10 mouse cellular contexts compared by ENCODE assay signal in genomic region chr6:88855636-88856035, GRCm38 (mm10). TPM values are rescaled to one million over a fixed set of nuclear protein-coding genes. Genes with fewer than 3 reads are reported as not detected.
DNase-seq lines count a peak whose midpoint lies in the region; ATAC-seq and TF ChIP-seq lines count a peak whose summit lies in the region.
"Had no signal": no experiment of that assay in that cellular context is flagged by ENCODE, and none has a peak within 500 bp of the region (broad histone marks: within the 10 kb centered on the region; RNA-seq: fewer than 3 reads in every experiment).

No protein-coding gene starts in this region.

- H3K4me2 ChIP-seq in hindbrain, embryonic 11.5 days (replicated peaks; ENCODE audit: low read depth, low read length), result no peak overlapping the region
- no peak overlapping the region for H3K4me2 ChIP-seq in limb, embryonic 14.5 days (replicated peaks; ENCODE audit: low read depth, low read length, severe bottlenecking)
- no peak overlapping the region for H3K4me2 ChIP-seq in midbrain, embryonic 15.5 days

- peak; percentile 66 for TF ChIP-seq CTCF in cortical plate, adult 2 months (IDR thresholded peaks at IDR 0.05; ENCODE audit: extremely low read depth, insufficient read depth, low read length)

- H3K4me1 ChIP-seq in cortical plate, adult 2 months (ENCODE audit: control insufficient read depth, insufficient read depth, low read length), result no peaks in the 10 kb centered on the region
- no peaks in the 10 kb centered on the region for H3K4me1 ChIP-seq in hindbrain, embryonic 11.5 days (replicated peaks; ENCODE audit: control insufficient read depth, insufficient read depth, low read length)
- no peaks in the 10 kb centered on the region for H3K4me1 ChIP-seq in limb, embryonic 14.5 days (ENCODE audit: control insufficient read depth, insufficient read depth, low read length)
- no peaks in the 10 kb centered on the region for H3K4me1 ChIP-seq in midbrain, embryonic 15.5 days

- H3K36me3 ChIP-seq in hindbrain, embryonic 11.5 days (ENCODE audit: control insufficient read depth, insufficient read depth, low read length), result no peaks in the 10 kb centered on the region
- H3K36me3 ChIP-seq in limb, embryonic 14.5 days (ENCODE audit: control insufficient read depth, insufficient read depth, low read length), result peaks cover 2% of the 10 kb centered on the region
- H3K36me3 ChIP-seq in midbrain, embryonic 15.5 days (replicated peaks), result peaks cover 19% of the 10 kb centered on the region

- 22% methylated on average over 5 of the region's 5 CpGs for WGBS in hindbrain, embryonic 11.5 days
- WGBS in limb, embryonic 14.5 days, result 23% methylated on average over 5 of the region's 5 CpGs
- 21% methylated on average over 5 of the region's 5 CpGs for WGBS in midbrain, embryonic 15.5 days

- peak; percentile 17; the same call in 1 of the 2 replicates for ATAC-seq in hindbrain, embryonic 11.5 days (ENCODE audit: low FRiP score)
- 0 out of 2 replicates have a peak, but pooled peaks have one; percentile 10 for ATAC-seq in limb, embryonic 14.5 days (ENCODE audit: low FRiP score, low read depth)
- ATAC-seq in midbrain, embryonic 15.5 days (replicated peaks), result peak; percentile 22; the same call in 1 of the 2 replicates

- no peaks in the 10 kb centered on the region for H3K9me3 ChIP-seq in hindbrain, embryonic 11.5 days (ENCODE audit: control insufficient read depth, low read length)
- H3K9me3 ChIP-seq in limb, embryonic 14.5 days (ENCODE audit: control insufficient read depth, low read length), result no peaks in the 10 kb centered on the region
- no peaks in the 10 kb centered on the region for H3K9me3 ChIP-seq in midbrain, embryonic 15.5 days

- intact Hi-C loops in left cerebral cortex, postnatal 36 days (cut with DNase I), result loop anchor here (5.0 kb wide), 1 partner anchor 303 kb away; no protein-coding TSS in a partner anchor

- no peak overlapping the region for H3K27ac ChIP-seq in cortical plate, adult 2 months (ENCODE audit: insufficient read depth, low read length)
- no peak overlapping the region for H3K27ac ChIP-seq in hindbrain, embryonic 11.5 days (ENCODE audit: low read depth, low read length)
- H3K27ac ChIP-seq in limb, embryonic 14.5 days (replicated peaks; ENCODE audit: low read depth, low read length), result no peak overlapping the region
- no peak overlapping the region for H3K27ac ChIP-seq in midbrain, embryonic 15.5 days

- H3K9ac ChIP-seq in hindbrain, embryonic 11.5 days (ENCODE audit: low read depth, low read length), result no peak overlapping the region
- no peak overlapping the region for H3K9ac ChIP-seq in limb, embryonic 14.5 days (ENCODE audit: low read depth, low read length, severe bottlenecking)
- H3K9ac ChIP-seq in midbrain, embryonic 15.5 days, result no peak overlapping the region

- peak; percentile 64 to 71 for DNase-seq in left cerebral cortex, adult 18-20 months (ENCODE audit: low spot score in 2 of 2)
- no peak for DNase-seq in left cerebral cortex, postnatal 36 days (ENCODE audit: low spot score in 2 of 2)
- DNase-seq in MN1 (ENCODE audit: low spot score), result peak; percentile 83
- peak; percentile 86 for DNase-seq in hindbrain, embryonic 11.5 days (ENCODE audit: low spot score)
- DNase-seq in limb, embryonic 14.5 days (ENCODE audit: low spot score), result peak; percentile 88
- DNase-seq in thymus, postnatal 4 days, result peak; percentile 69

- no peak overlapping the region for H3K4me3 ChIP-seq in cortical plate, adult 2 months (ENCODE audit: insufficient read depth, low read length)
- no peak overlapping the region for H3K4me3 ChIP-seq in hindbrain, embryonic 11.5 days (ENCODE audit: low read depth, low read length)
- H3K4me3 ChIP-seq in limb, embryonic 14.5 days (replicated peaks; ENCODE audit: low read length), result no peak overlapping the region
- H3K4me3 ChIP-seq in midbrain, embryonic 15.5 days, result no peak overlapping the region
- H3K4me3 ChIP-seq: erythroblast, embryonic 14.5 days; myocyte had no signal

- H3K27me3 ChIP-seq in hindbrain, embryonic 11.5 days (ENCODE audit: control insufficient read depth, insufficient read depth, low read length), result no peaks in the 10 kb centered on the region
- no peaks in the 10 kb centered on the region for H3K27me3 ChIP-seq in limb, embryonic 14.5 days (ENCODE audit: control insufficient read depth, insufficient read depth, low read length)
- no peaks in the 10 kb centered on the region for H3K27me3 ChIP-seq in midbrain, embryonic 15.5 days (replicated peaks)

- no peak for TF ChIP-seq POLR2A in cortical plate, adult 2 months (IDR thresholded peaks at IDR 0.05; ENCODE audit: extremely low read depth, insufficient read depth, low read length)
- TF ChIP-seq POLR2A in limb, embryonic 14.5 days (IDR thresholded peaks at IDR 0.05; ENCODE audit: borderline replicate concordance, extremely low read depth, insufficient read depth, insufficient read length), result no peak

RNA-seq across cellular contexts. Expression of gene Abtb1, which starts 13.9 kb away (rescaled TPM):
- 10 to 100 TPM; 38.8 to 44.3 TPM for total RNA-seq in left cerebral cortex, adult 18-20 months (2021)
- 10 to 100 TPM; 43.4 to 45.9 TPM for total RNA-seq in left cerebral cortex, postnatal 36 days (2021)
- 88.0 and 90.6 TPM in 2 replicates for polyA plus RNA-seq in cortical plate, adult 2 months (2012; rRNA removed)
- polyA plus RNA-seq in hindbrain, embryonic 11.5 days (2014; fragmentation: Nextera tagmentation; extraction: Ambion mirVana), result 16.1 and 18.4 TPM in 2 replicates
- 50.8 and 60.5 TPM in 2 replicates for polyA plus RNA-seq in limb, embryonic 14.5 days (2012; rRNA removed)
- polyA plus RNA-seq in limb, embryonic 14.5 days (2014; fragmentation: Nextera tagmentation; extraction: Ambion mirVana), result 24.9 and 26.1 TPM in 2 replicates
- 40.4 and 42.5 TPM in 2 replicates for polyA plus RNA-seq in midbrain, embryonic 15.5 days (2015; fragmentation: Nextera tagmentation; extraction: Ambion mirVana)

RNA-seq across cellular contexts. Expression of gene Podxl2, which starts 19.2 kb away (rescaled TPM):
- 100 to 1,000 TPM; 202 to 219 TPM for total RNA-seq in left cerebral cortex, adult 18-20 months (2021)
- total RNA-seq in left cerebral cortex, postnatal 36 days (2021), result 100 to 1,000 TPM; 181 to 221 TPM
- polyA plus RNA-seq in cortical plate, adult 2 months (2012; rRNA removed), result 381 and 408 TPM in 2 replicates
- polyA plus RNA-seq in hindbrain, embryonic 11.5 days (2014; fragmentation: Nextera tagmentation; extraction: Ambion mirVana), result 151 and 156 TPM in 2 replicates
- 192 and 242 TPM in 2 replicates for polyA plus RNA-seq in limb, embryonic 14.5 days (2012; rRNA removed)
- 96.2 and 97.2 TPM in 2 replicates for polyA plus RNA-seq in limb, embryonic 14.5 days (2014; fragmentation: Nextera tagmentation; extraction: Ambion mirVana)
- polyA plus RNA-seq in midbrain, embryonic 15.5 days (2015; fragmentation: Nextera tagmentation; extraction: Ambion mirVana), result 697 and 723 TPM in 2 replicates

RNA-seq across cellular contexts. Expression of gene Mcm2, which starts 42.9 kb away (rescaled TPM):
- total RNA-seq in left cerebral cortex, adult 18-20 months (2021), result 1 to 10 TPM; 3.7 to 6.8 TPM
- total RNA-seq in left cerebral cortex, postnatal 36 days (2021), result 1 to 10 TPM; 3.8 to 4.2 TPM
- 4.4 TPM in 2 replicates for polyA plus RNA-seq in cortical plate, adult 2 months (2012; rRNA removed)
- 146 and 191 TPM in 2 replicates for polyA plus RNA-seq in hindbrain, embryonic 11.5 days (2014; fragmentation: Nextera tagmentation; extraction: Ambion mirVana)
- 107 and 122 TPM in 2 replicates for polyA plus RNA-seq in limb, embryonic 14.5 days (2012; rRNA removed)
- polyA plus RNA-seq in limb, embryonic 14.5 days (2014; fragmentation: Nextera tagmentation; extraction: Ambion mirVana), result 108 and 111 TPM in 2 replicates
- 24.7 and 28.8 TPM in 2 replicates for polyA plus RNA-seq in midbrain, embryonic 15.5 days (2015; fragmentation: Nextera tagmentation; extraction: Ambion mirVana)

RNA-seq across cellular contexts. Expression of gene Tpra1, which starts 46.4 kb away (rescaled TPM):
- 10 to 100 TPM; 45.5 to 47.2 TPM for total RNA-seq in left cerebral cortex, adult 18-20 months (2021)
- 10 to 100 TPM; 38.7 to 49.6 TPM for total RNA-seq in left cerebral cortex, postnatal 36 days (2021)
- polyA plus RNA-seq in cortical plate, adult 2 months (2012; rRNA removed), result 98.9 and 105 TPM in 2 replicates
- polyA plus RNA-seq in hindbrain, embryonic 11.5 days (2014; fragmentation: Nextera tagmentation; extraction: Ambion mirVana), result 40.1 and 45.4 TPM in 2 replicates
- polyA plus RNA-seq in limb, embryonic 14.5 days (2012; rRNA removed), result 141 and 190 TPM in 2 replicates
- 62.2 and 65.7 TPM in 2 replicates for polyA plus RNA-seq in limb, embryonic 14.5 days (2014; fragmentation: Nextera tagmentation; extraction: Ambion mirVana)
- polyA plus RNA-seq in midbrain, embryonic 15.5 days (2015; fragmentation: Nextera tagmentation; extraction: Ambion mirVana), result 102 and 103 TPM in 2 replicates

Comparison
In these comparisons a context has a peak if more than half of its experiments do, and no peak if none do; other contexts are left out.
1. DNase-seq: peak in left cerebral cortex, adult 18-20 months (2 of 2), MN1 (single experiment), hindbrain, embryonic 11.5 days (single experiment), limb, embryonic 14.5 days (single experiment) and thymus, postnatal 4 days (single experiment); none in left cerebral cortex, postnatal 36 days (0 of 2).
2. Peak in every context shown above with its lines, with median percentiles within 50 percentile points of each other: ATAC-seq.